Comparison of ENCODE assay signal across 22 mouse cellular contexts in the genomic region with DNA sequence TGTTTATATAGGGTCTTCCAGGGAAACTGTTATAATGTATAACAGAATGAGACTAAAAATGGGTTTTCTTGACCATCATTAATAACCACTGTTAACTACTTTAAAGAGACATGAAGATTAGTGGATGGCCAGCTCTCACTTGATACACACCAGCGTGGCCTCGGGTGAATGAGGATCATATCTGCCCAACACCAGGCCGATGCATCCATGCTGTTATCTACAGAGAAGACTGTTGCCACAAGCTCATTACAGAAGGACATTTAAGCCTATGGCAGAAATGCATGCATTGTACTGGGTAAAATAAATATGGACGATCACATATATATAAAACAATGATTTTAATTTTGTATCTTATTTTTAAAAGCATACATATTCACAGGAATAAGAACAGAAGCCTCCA.
DNase-seq lines count a peak whose midpoint lies in the region; ATAC-seq and TF ChIP-seq lines count a peak whose summit lies in the region.
"Had no signal": no experiment of that assay in that cellular context is flagged by ENCODE, and none has a peak within 500 bp of the region (broad histone marks: within the 10 kb centered on the region; RNA-seq: fewer than 3 reads in every experiment).

No protein-coding gene starts in this region.

- no peaks in the 10 kb centered on the region for H3K36me3 ChIP-seq in ES-E14 (ENCODE audit: control insufficient read depth, insufficient read depth, low read length, poor library complexity, severe bottlenecking)
- peaks cover 4% of the 10 kb centered on the region; the same call in 1 of the 2 replicates for H3K36me3 ChIP-seq in liver, embryonic 15.5 days (replicated peaks)
- no peaks in the 10 kb centered on the region for H3K36me3 ChIP-seq in heart, embryonic 12.5 days
- H3K36me3 ChIP-seq: embryonic facial prominence, embryonic 10.5 days; forebrain, embryonic 12.5 days; hindbrain, embryonic 15.5 days; limb, embryonic 15.5 days; midbrain, embryonic 13.5 days had no signal

- peak; percentile 77 for ATAC-seq in erythroid progenitor cell, adult 5-6 weeks (replicated peaks; ENCODE audit: low FRiP score, poor library complexity, severe bottlenecking)
- ATAC-seq in liver, embryonic 15.5 days (ENCODE audit: insufficient read depth), result peak; percentile 79
- ATAC-seq in heart, embryonic 12.5 days (ENCODE audit: insufficient number of reproducible peaks, low FRiP score), result no peak
- ATAC-seq: midbrain, embryonic 13.5 days had no signal

- in situ Hi-C loops in ES-E14 (cut with MboI; ENCODE audit: low sequenced_read_pairs in 2 of 2, unreplicated experiment in 2 of 2), result no loop called here

- H3K9ac ChIP-seq in ES-E14 (ENCODE audit: insufficient read depth, low read depth, low read length, poor library complexity, severe bottlenecking), result no peak overlapping the region
- no peak overlapping the region; the same call in 1 of the 2 replicates for H3K9ac ChIP-seq in liver, embryonic 15.5 days
- no peak overlapping the region for H3K9ac ChIP-seq in heart, embryonic 12.5 days
- H3K9ac ChIP-seq: forebrain, embryonic 12.5 days; hindbrain, embryonic 15.5 days; limb, embryonic 15.5 days; midbrain, embryonic 13.5 days had no signal

- H3K4me1 ChIP-seq in ES-E14 (ENCODE audit: control insufficient read depth in 2 of 2, insufficient read depth in 2 of 2, low read length in 2 of 2, poor library complexity in 1 of 2), result peaks cover 23 to 35% of the 10 kb centered on the region in 2 experiments
- peaks cover 68% of the 10 kb centered on the region for H3K4me1 ChIP-seq in liver, embryonic 15.5 days (replicated peaks)
- peaks cover 47% of the 10 kb centered on the region for H3K4me1 ChIP-seq in heart, embryonic 12.5 days (replicated peaks)
- H3K4me1 ChIP-seq: forebrain, embryonic 12.5 days; hindbrain, embryonic 15.5 days; limb, embryonic 15.5 days had no signal

- WGBS in liver, embryonic 15.5 days (ENCODE audit: insufficient replicate concordance), result 28% methylated on average over 4 of the region's 4 CpGs
- 56% methylated on average over 4 of the region's 4 CpGs for WGBS in heart, embryonic 12.5 days

- peak overlapping the region; percentile 67; the same call in 1 of the 2 replicates for H3K27ac ChIP-seq in ES-E14 (ENCODE audit: insufficient read depth, low read depth, low read length, poor library complexity, severe bottlenecking)
- peak overlapping the region; percentile 98 for H3K27ac ChIP-seq in liver, embryonic 15.5 days (replicated peaks)
- no peak overlapping the region for H3K27ac ChIP-seq in heart, embryonic 12.5 days (ENCODE audit: poor library complexity, severe bottlenecking)
- no peak overlapping the region for H3K27ac ChIP-seq in layer of hippocampus, adult 2 months
- H3K27ac ChIP-seq: embryonic facial prominence, embryonic 10.5 days; forebrain, embryonic 12.5 days; hindbrain, embryonic 15.5 days; left cerebral cortex, adult 2 months; limb, embryonic 15.5 days; macrophage; midbrain, embryonic 13.5 days had no signal

- H3K9me3 ChIP-seq in ES-E14 (ENCODE audit: control insufficient read depth, insufficient read depth, low read depth, low read length), result no peaks in the 10 kb centered on the region
- no peaks in the 10 kb centered on the region for H3K9me3 ChIP-seq in liver, embryonic 15.5 days (replicated peaks)
- H3K9me3 ChIP-seq in heart, embryonic 12.5 days (replicated peaks), result no peaks in the 10 kb centered on the region
- H3K9me3 ChIP-seq: embryonic facial prominence, embryonic 10.5 days; forebrain, embryonic 12.5 days; hindbrain, embryonic 15.5 days; limb, embryonic 15.5 days; midbrain, embryonic 13.5 days had no signal

- H3K4me2 ChIP-seq in liver, embryonic 15.5 days, result peak overlapping the region; percentile 76
- H3K4me2 ChIP-seq in heart, embryonic 12.5 days, result no peak overlapping the region
- H3K4me2 ChIP-seq: forebrain, embryonic 12.5 days; hindbrain, embryonic 15.5 days; limb, embryonic 15.5 days; midbrain, embryonic 13.5 days had no signal

- DNase-seq in 416B (ENCODE audit: low read depth) (peak; percentile 53), ES-E14 (ENCODE audit: low read depth, low spot score) (no peak)
- DNase-seq in layer of hippocampus, adult 2 months (ENCODE audit: low spot score in 2 of 2), result no peak
- DNase-seq in layer of hippocampus, postnatal 14 days (ENCODE audit: low spot score in 2 of 2), result no peak
- no peak for DNase-seq in gastrocnemius, postnatal 25 days
- DNase-seq: adrenal gland, postnatal 25 days; cerebellum, adult 11-12 months; cerebellum, postnatal 10 days; heart, postnatal 4 days; kidney, adult 9 months; kidney, postnatal 25 days; left cerebral cortex, postnatal 4 days had no signal

- TF ChIP-seq CTCF in layer of hippocampus, adult 2 months (conservative IDR thresholded peaks at IDR 0.05), result no peak

- no peak overlapping the region for H3K4me3 ChIP-seq in ES-E14 (ENCODE audit: insufficient read depth in 1 of 2, low read depth in 1 of 2, low read length in 2 of 2, poor library complexity in 1 of 2, severe bottlenecking in 1 of 2)
- no peak overlapping the region for H3K4me3 ChIP-seq in liver, embryonic 15.5 days (replicated peaks)
- no peak overlapping the region for H3K4me3 ChIP-seq in heart, embryonic 12.5 days
- H3K4me3 ChIP-seq in layer of hippocampus, adult 2 months, result no peak overlapping the region
- H3K4me3 ChIP-seq: embryonic facial prominence, embryonic 10.5 days; forebrain, embryonic 12.5 days; hindbrain, embryonic 15.5 days; left cerebral cortex, adult 2 months; limb, embryonic 15.5 days; midbrain, embryonic 13.5 days had no signal

- no peaks in the 10 kb centered on the region for H3K27me3 ChIP-seq in liver, embryonic 15.5 days
- H3K27me3 ChIP-seq in heart, embryonic 12.5 days (replicated peaks), result no peaks in the 10 kb centered on the region
- H3K27me3 ChIP-seq: forebrain, embryonic 12.5 days; hindbrain, embryonic 15.5 days; limb, embryonic 15.5 days; midbrain, embryonic 13.5 days had no signal

TF ChIP-seq in ES-E14, 5 proteins besides CTCF, POLR2A, EP300 and RAD21:
- TF ChIP-seq MAFK (IDR thresholded peaks at IDR 0.05; ENCODE audit: insufficient read depth, low read depth, low read length) (no peak), HCFC1 (IDR thresholded peaks at IDR 0.05; ENCODE audit: borderline replicate concordance, insufficient read depth, low read length) (no peak)
TF ChIP-seq in ES-E14: peak in this region for 0.

Comparison
In these comparisons a context has a peak if more than half of its experiments do, and no peak if none do; other contexts are left out.
1. H3K27ac ChIP-seq: peak in ES-E14 (single experiment) and liver, embryonic 15.5 days (single experiment); none in heart, embryonic 12.5 days (single experiment) and layer of hippocampus, adult 2 months (single experiment).